Comparison of ENCODE assay signal across 12 mouse cellular contexts in the genomic region with DNA sequence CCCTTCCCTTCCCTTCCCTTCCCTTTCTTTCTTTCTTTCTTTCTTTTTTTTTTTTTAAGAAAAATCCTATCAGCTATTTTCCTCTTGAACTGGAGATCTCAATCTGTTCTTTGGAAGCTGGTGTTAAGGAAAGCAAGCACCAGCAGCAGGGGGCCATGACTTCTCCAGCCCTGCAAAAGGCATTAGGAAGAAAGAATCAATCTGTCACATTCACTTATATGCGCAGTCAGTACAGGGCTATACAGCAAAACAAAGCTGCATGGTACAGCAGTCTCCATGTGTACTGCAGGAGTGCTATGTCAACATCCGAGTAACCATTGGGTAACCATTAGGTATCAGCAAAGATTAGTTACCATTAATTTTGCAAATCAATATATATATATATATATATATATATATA.
"Had no signal": no experiment of that assay in that cellular context is flagged by ENCODE, and none has a peak within 500 bp of the region (broad histone marks: within the 10 kb centered on the region; RNA-seq: fewer than 3 reads in every experiment).

No protein-coding gene starts in this region.

- H3K9me3 ChIP-seq: intestine, embryonic 15.5 days; kidney, embryonic 15.5 days; limb, embryonic 15.5 days; liver, embryonic 12.5 days; neural tube, embryonic 13.5 days had no signal

- H3K36me3 ChIP-seq: intestine, embryonic 15.5 days; kidney, embryonic 15.5 days; limb, embryonic 15.5 days; liver, embryonic 12.5 days; neural tube, embryonic 13.5 days had no signal

- H3K4me1 ChIP-seq: intestine, embryonic 15.5 days; kidney, embryonic 15.5 days; limb, embryonic 15.5 days; liver, embryonic 12.5 days; neural tube, embryonic 13.5 days had no signal

- H3K27ac ChIP-seq: intestine, embryonic 15.5 days; kidney, embryonic 15.5 days; limb, embryonic 15.5 days; liver, embryonic 12.5 days; neural tube, embryonic 13.5 days; stomach, postnatal 0 days had no signal

- DNase-seq: kidney, adult 18-20 months; kidney, postnatal 14 days; lung, embryonic 14.5 days; lung, postnatal 10 days; lung, postnatal 4 days; thymus, postnatal 4 days had no signal

- H3K27me3 ChIP-seq: intestine, embryonic 15.5 days; kidney, embryonic 15.5 days; limb, embryonic 15.5 days; liver, embryonic 12.5 days; neural tube, embryonic 13.5 days had no signal

- H3K9ac ChIP-seq: intestine, embryonic 15.5 days; kidney, embryonic 15.5 days; limb, embryonic 15.5 days; liver, embryonic 12.5 days; lung, embryonic 14.5 days; neural tube, embryonic 13.5 days had no signal

- ATAC-seq: intestine, embryonic 15.5 days; liver, embryonic 12.5 days had no signal

- H3K4me3 ChIP-seq: intestine, embryonic 15.5 days; kidney, embryonic 15.5 days; limb, embryonic 15.5 days; liver, embryonic 12.5 days; neural tube, embryonic 13.5 days had no signal

- H3K4me2 ChIP-seq: intestine, embryonic 15.5 days; kidney, embryonic 15.5 days; limb, embryonic 15.5 days; liver, embryonic 12.5 days; lung, embryonic 14.5 days; neural tube, embryonic 13.5 days had no signal
